Mouse (Mus musculus) liver, embryonic 15.5 days (tissue): ENCODE data around the gene Arpin. TPM values are rescaled to one million over a fixed set of nuclear protein-coding genes. Genes with fewer than 3 reads are reported as not detected.
A peak's percentile ranks its signal among the peaks of the same experiment; 100 is the strongest.

Experiments
- ATAC-seq: fragments of 200-750 bp; cut with Nextera tagmentation; 2 replicates; pipeline ENCODE4 v1.8.0; 2017; ENCODE audit warnings: moderate number of reproducible peaks, mild to moderate bottlenecking, moderate library complexity; ENCODE audit not compliant: insufficient read depth
- H3K27ac ChIP-seq: fragments of 300-500 bp; sonication (generic); replicated peaks from 2 replicates; pipeline ENCODE4 v1.5.1; 2015; ENCODE audit warnings: mild to moderate bottlenecking, inconsistent platforms
- H3K27me3 ChIP-seq: fragments of 300-500 bp; sonication (generic); 2 replicates; pipeline ENCODE4 v1.6.1; 2015; ENCODE audit warnings: mild to moderate bottlenecking, inconsistent platforms
- H3K36me3 ChIP-seq: fragments of 300-500 bp; sonication (generic); replicated peaks from 2 replicates; pipeline ENCODE4 v1.6.1; 2015; ENCODE audit warnings: moderate library complexity, mild to moderate bottlenecking, inconsistent platforms
- H3K4me1 ChIP-seq: fragments of 300-500 bp; sonication (generic); replicated peaks from 2 replicates; pipeline ENCODE4 v1.6.1; 2015; ENCODE audit warnings: inconsistent platforms
- H3K4me2 ChIP-seq: fragments of 300-500 bp; sonication (generic); 2 replicates; pipeline ENCODE4 v1.6.1; 2015; ENCODE audit warnings: moderate library complexity, mild to moderate bottlenecking, inconsistent platforms
- H3K4me3 ChIP-seq: fragments of 300-500 bp; sonication (generic); replicated peaks from 2 replicates; pipeline ENCODE4 v1.5.1; 2015; ENCODE audit warnings: mild to moderate bottlenecking, inconsistent platforms
- H3K9ac ChIP-seq: fragments of 300-500 bp; sonication (generic); 2 replicates; pipeline ENCODE4 v1.6.1; 2015; ENCODE audit warnings: moderate library complexity, mild to moderate bottlenecking, inconsistent platforms
- H3K9me3 ChIP-seq: fragments of 300-500 bp; sonication (generic); replicated peaks from 2 replicates; pipeline ENCODE4 v1.6.1; 2016; ENCODE audit warnings: inconsistent platforms
- WGBS: fragments of 180-500 bp; shearing (Covaris S2); methylation state at CpG from one replicate; pipeline ENCODE4 v1.1.7; 2015; ENCODE audit warnings: mixed read lengths; ENCODE audit not compliant: insufficient replicate concordance; 5-methylcytosine and 5-hydroxymethylcytosine counted together
- polyA plus RNA-seq: library from polyadenylated mRNA; unstranded; fragments of >200 nt; fragmentation: Nextera tagmentation; extraction: Ambion mirVana; gene quantifications from 2 replicates; pipeline ENCODE4 v1.2.1, GENCODE M21; 2015

Arpin gene
- polyA plus RNA-seq, 1 experiment from 2014 or later: 3.5 TPM

- no peak overlapping the region for H3K27ac ChIP-seq
- no peaks in the 10 kb centered on the region for H3K36me3 ChIP-seq
- WGBS: 46% methylated on average over 5 of the region's 5 CpGs
- H3K9me3 ChIP-seq: no peaks in the 10 kb centered on the region
- H3K4me2 ChIP-seq: peak overlapping the region; percentile 55
- peaks cover 47% of the 10 kb centered on the region for H3K27me3 ChIP-seq
- H3K4me3 ChIP-seq: peak overlapping the region; percentile 53
- ATAC-seq: no peak
- H3K4me1 ChIP-seq: no peaks in the 10 kb centered on the region; the same call in 1 of the 2 replicates
- no peak overlapping the region for H3K9ac ChIP-seq
Observed at GRCm38 (mm10) chr7:79934461-79934860, 698 bp downstream of the Arpin start.

GRCm38 (mm10) chr7:79928516-79929052, 6.6 kb downstream of the Arpin start:
- 77% methylated on average over 2 of the region's 2 CpGs for WGBS
- Histone ChIP-seq H3K9me3 (no peaks in the 10 kb centered on the region), H3K4me2 (no peak overlapping the region), H3K27me3 (peaks cover 2% of the 10 kb centered on the region), H3K36me3 (no peaks in the 10 kb centered on the region), H3K4me3 (no peak overlapping the region), H3K27ac (no peak overlapping the region), H3K9ac (no peak overlapping the region), H3K4me1 (no peaks in the 10 kb centered on the region)
- ATAC-seq: no peak

GRCm38 (mm10) chr7:79920344-79920983, 14.7 kb downstream of the Arpin start, which contains the start of gene Ap3s2:
Gene Ap3s2, minus strand, starts transcription at chr7:79920649.
- peak; percentile 90 for ATAC-seq
- WGBS: under 1% methylated on average over 34 of the region's 34 CpGs

GRCm38 (mm10) chr7:79914556-79914955, 20.6 kb downstream of the Arpin start:
- Histone ChIP-seq H3K4me3 (no peak overlapping the region), H3K4me2 (no peak overlapping the region), H3K4me1 (peaks cover 2% of the 10 kb centered on the region), H3K9me3 (no peaks in the 10 kb centered on the region), H3K27me3 (no peaks in the 10 kb centered on the region), H3K9ac (no peak overlapping the region), H3K27ac (no peak overlapping the region), H3K36me3 (peaks cover 17% of the 10 kb centered on the region)
- WGBS: 66% methylated on average over 3 of the region's 3 CpGs
- ATAC-seq: no peak

More at GRCm38 (mm10) chr7:79920344-79920983, 14.7 kb downstream of the Arpin start, which contains the start of gene Ap3s2:
- Histone ChIP-seq H3K9ac (peak within 1 kb of the TSS; percentile 78), H3K9me3 (no peaks in the 10 kb centered on the region), H3K4me1 (peaks cover 19% of the 10 kb centered on the region), H3K27ac (peak within 1 kb of the TSS; percentile 51; the same call in 1 of the 2 replicates), H3K36me3 (no peaks in the 10 kb centered on the region), H3K4me3 (peak within 1 kb of the TSS; percentile 87), H3K27me3 (no peaks in the 10 kb centered on the region), H3K4me2 (peak within 1 kb of the TSS; percentile 82)

- WGBS: 70% methylated on average over 2 of the region's 2 CpGs
- Histone ChIP-seq H3K9me3 (no peaks in the 10 kb centered on the region), H3K4me1 (peaks cover 13% of the 10 kb centered on the region; the same call in 1 of the 2 replicates), H3K4me2 (no peak overlapping the region), H3K36me3 (peaks cover 30% of the 10 kb centered on the region), H3K9ac (no peak overlapping the region), H3K4me3 (no peak overlapping the region), H3K27ac (no peak overlapping the region), H3K27me3 (no peaks in the 10 kb centered on the region)
- ATAC-seq: no peak
Observed at GRCm38 (mm10) chr7:79907356-79907755, 27.8 kb downstream of the Arpin start.

- Histone ChIP-seq H3K4me2 (no peak overlapping the region), H3K27me3 (no peaks in the 10 kb centered on the region), H3K36me3 (peaks cover 32% of the 10 kb centered on the region), H3K9me3 (no peaks in the 10 kb centered on the region), H3K4me3 (no peak overlapping the region), H3K9ac (no peak overlapping the region), H3K4me1 (peaks cover 13% of the 10 kb centered on the region; the same call in 1 of the 2 replicates), H3K27ac (no peak overlapping the region)
- 83% methylated on average over 3 of the region's 3 CpGs for WGBS
- no peak for ATAC-seq
Observed at GRCm38 (mm10) chr7:79906914-79907313, 28.2 kb downstream of the Arpin start.

- 55% methylated on average over 4 of the region's 4 CpGs for WGBS
- no peak for ATAC-seq
Observed at GRCm38 (mm10) chr7:79905193-79905592, 30.0 kb downstream of the Arpin start.

GRCm38 (mm10) chr7:79903160-79903792, 31.9 kb downstream of the Arpin start:
- Histone ChIP-seq H3K9ac (no peak overlapping the region), H3K4me3 (no peak overlapping the region), H3K4me2 (no peak overlapping the region), H3K9me3 (no peaks in the 10 kb centered on the region), H3K27me3 (no peaks in the 10 kb centered on the region), H3K4me1 (peaks cover 22% of the 10 kb centered on the region; the same call in 1 of the 2 replicates), H3K36me3 (peaks cover 10% of the 10 kb centered on the region), H3K27ac (no peak overlapping the region)
- no peak for ATAC-seq
- WGBS: 25% methylated on average over 8 of the region's 8 CpGs

More at GRCm38 (mm10) chr7:79905193-79905592, 30.0 kb downstream of the Arpin start:
- H3K27me3 ChIP-seq: no peaks in the 10 kb centered on the region
- no peak overlapping the region for H3K27ac ChIP-seq
- H3K4me1 ChIP-seq: peaks cover 22% of the 10 kb centered on the region; the same call in 1 of the 2 replicates
- H3K4me2 ChIP-seq: no peak overlapping the region
- H3K4me3 ChIP-seq: no peak overlapping the region
- peaks cover 24% of the 10 kb centered on the region for H3K36me3 ChIP-seq
- H3K9ac ChIP-seq: no peak overlapping the region
- no peaks in the 10 kb centered on the region for H3K9me3 ChIP-seq

- H3K9me3 ChIP-seq: no peaks in the 10 kb centered on the region
- no peak overlapping the region for H3K4me2 ChIP-seq
- no peak overlapping the region for H3K9ac ChIP-seq
- no peak; the same call in 1 of the 2 replicates for ATAC-seq
- 51% methylated on average over 6 of the region's 6 CpGs for WGBS
- H3K4me1 ChIP-seq: peaks cover 22% of the 10 kb centered on the region; the same call in 1 of the 2 replicates
- no peaks in the 10 kb centered on the region for H3K27me3 ChIP-seq
- no peak overlapping the region for H3K4me3 ChIP-seq
- H3K36me3 ChIP-seq: peaks cover 2% of the 10 kb centered on the region; the same call in 1 of the 2 replicates
- no peak overlapping the region for H3K27ac ChIP-seq
Observed at GRCm38 (mm10) chr7:79900753-79901152, 34.4 kb downstream of the Arpin start.

- H3K27me3 ChIP-seq: no peaks in the 10 kb centered on the region
- 76% methylated on average over 3 of the region's 3 CpGs for WGBS
- H3K36me3 ChIP-seq: no peaks in the 10 kb centered on the region
- no peak overlapping the region for H3K4me3 ChIP-seq
- H3K4me2 ChIP-seq: no peak overlapping the region
- H3K4me1 ChIP-seq: no peaks in the 10 kb centered on the region
- H3K9ac ChIP-seq: no peak overlapping the region
- no peaks in the 10 kb centered on the region for H3K9me3 ChIP-seq
- H3K27ac ChIP-seq: no peak overlapping the region
- no peak for ATAC-seq
Observed at GRCm38 (mm10) chr7:79895225-79895624, 39.9 kb downstream of the Arpin start.

- H3K9me3 ChIP-seq: no peaks in the 10 kb centered on the region
- no peaks in the 10 kb centered on the region for H3K27me3 ChIP-seq
- 86% methylated on average over 1 of the region's 1 CpGs for WGBS
- no peak overlapping the region for H3K4me2 ChIP-seq
- H3K9ac ChIP-seq: no peak overlapping the region
- H3K4me3 ChIP-seq: no peak overlapping the region
- H3K27ac ChIP-seq: no peak overlapping the region
- no peaks in the 10 kb centered on the region for H3K4me1 ChIP-seq
- no peak for ATAC-seq
- H3K36me3 ChIP-seq: no peaks in the 10 kb centered on the region
Observed at GRCm38 (mm10) chr7:79894790-79895189, 40.4 kb downstream of the Arpin start.
